Mouse (Mus musculus) monocyte, adult 5-6 weeks (primary cell): ENCODE results near the gene Ffar3. TPM values are rescaled to one million over a fixed set of nuclear protein-coding genes. Genes with fewer than 3 reads are reported as not detected.

Experiments
- ATAC-seq: fragments of 153-309, 156-312 bp; replicated peaks from 2 replicates; pipeline ENCODE4 v1.8.0; 2017; ENCODE audit warnings: mild to moderate bottlenecking; ENCODE audit not compliant: low TSS enrichment, insufficient number of reproducible peaks, severe bottlenecking, poor library complexity, low FRiP score
- total RNA-seq: library from RNA; stranded (forward); fragments of 200-1000, 200-491, 200-594 nt; gene quantifications from 3 replicates; pipeline ENCODE4 v1.2.3, GENCODE M21; 2017

The Ffar3 gene
- total RNA-seq, 1 experiment from 2014 or later: not detected

DNA sequence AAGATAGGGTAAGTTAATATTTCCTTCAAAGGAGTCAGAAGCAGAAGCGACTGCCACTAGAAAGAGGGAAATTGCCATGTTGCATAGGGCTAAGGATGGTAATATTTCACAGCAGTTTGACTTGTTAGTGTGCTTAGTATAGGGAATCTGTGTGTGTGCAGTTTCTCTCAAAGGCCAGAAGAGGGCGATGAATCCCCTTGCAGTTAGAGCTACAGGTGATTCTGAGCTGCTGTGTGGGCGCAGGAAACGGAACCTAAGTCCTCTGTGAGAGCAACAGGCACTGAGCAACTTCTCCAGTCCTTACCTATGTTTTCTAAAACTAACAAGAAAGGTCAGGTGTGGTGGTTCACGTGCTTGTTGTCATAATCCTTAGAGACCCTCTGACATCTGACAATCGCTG is 45.7 kb downstream of the Ffar3 start:
- no peak for ATAC-seq

DNA sequence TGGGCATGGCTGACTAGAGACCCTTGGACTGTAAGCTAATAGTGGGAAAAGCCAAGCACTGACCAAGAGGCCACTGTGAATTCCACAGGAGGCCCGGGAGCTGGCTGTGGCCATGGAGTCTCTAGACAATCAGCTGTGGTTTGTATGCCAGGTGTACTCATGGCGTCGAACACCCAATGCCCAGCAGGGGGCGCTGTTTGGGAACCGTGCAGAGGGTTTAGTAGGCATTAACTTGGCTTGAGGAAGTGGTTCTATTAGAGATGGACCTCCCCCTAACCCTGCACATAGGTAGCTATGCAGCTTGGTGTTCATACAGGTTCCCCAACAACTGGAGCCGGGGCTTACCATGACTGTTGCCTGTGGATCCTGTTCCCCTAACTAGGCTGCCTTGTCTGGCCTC is 50.1 kb downstream of the Ffar3 start:
- peak; percentile 83 for ATAC-seq

Other genes starting within 250 kb of the Ffar3 start
- 1.1 TPM in 1 of 3 replicates, not detected in the others for gene Upk1a, start 243.3 kb downstream of the Ffar3 start, total RNA-seq
- gene Cox6b1, start 230.0 kb downstream of the Ffar3 start, total RNA-seq: 424 to 540 TPM (median 506 TPM) in 3 replicates
- not detected in 3 replicates for gene Etv2, start 220.3 kb downstream of the Ffar3 start, total RNA-seq
- gene Rbm42, start 205.9 kb downstream of the Ffar3 start, total RNA-seq: 63.9 to 74.7 TPM (median 64.6 TPM) in 3 replicates
- 5.6 to 20.3 TPM (median 11.0 TPM) in 3 replicates for gene Haus5, start 191.2 kb downstream of the Ffar3 start, total RNA-seq
- gene Pmis2, start 184.6 kb downstream of the Ffar3 start, total RNA-seq: not detected in 3 replicates
- gene 2200002J24Rik, start 157.3 kb downstream of the Ffar3 start, total RNA-seq: not detected in 3 replicates
- 0.75 TPM in 1 of 3 replicates, not detected in the others for gene Atp4a, start 144.0 kb downstream of the Ffar3 start, total RNA-seq
- gene Tmem147, start 126.6 kb downstream of the Ffar3 start, total RNA-seq: 14.0 to 17.1 TPM (median 17.0 TPM) in 3 replicates
- 0.85 to 1.9 TPM in 2 of 3 replicates, not detected in the other for gene Gapdhs, start 112.5 kb downstream of the Ffar3 start, total RNA-seq
- gene Sbsn, start 104.7 kb downstream of the Ffar3 start, total RNA-seq: 2.3 TPM in 1 of 3 replicates, not detected in the others
- not detected in 3 replicates for gene Dmkn, start 92.4 kb downstream of the Ffar3 start, total RNA-seq
- not detected in 3 replicates for gene Krtdap, start 68.3 kb downstream of the Ffar3 start, total RNA-seq
- 0.19 to 3.1 TPM (median 1.2 TPM) in 3 replicates for gene Ffar2, start 32.4 kb downstream of the Ffar3 start, total RNA-seq
- 0.10 to 1.5 TPM (median 0.32 TPM) in 3 replicates for gene Ffar1, start 5.4 kb upstream of the Ffar3 start, total RNA-seq
- gene Cd22, start 24.2 kb upstream of the Ffar3 start, total RNA-seq: 45.5 to 101 TPM (median 62.1 TPM) in 3 replicates
- 2.5 to 6.9 TPM (median 3.5 TPM) in 3 replicates for gene Mag, start 58.7 kb upstream of the Ffar3 start, total RNA-seq
- gene Hamp2, start 68.5 kb upstream of the Ffar3 start, total RNA-seq: not detected in 3 replicates
- gene Hamp, start 87.9 kb upstream of the Ffar3 start, total RNA-seq: not detected in 3 replicates
- 126 to 170 TPM (median 139 TPM) in 3 replicates for gene Usf2, start 100.6 kb upstream of the Ffar3 start, total RNA-seq
- 2.2 to 5.1 TPM (median 2.9 TPM) in 3 replicates for gene Lsr, start 117.3 kb upstream of the Ffar3 start, total RNA-seq
- gene Fam187b, start 117.6 kb upstream of the Ffar3 start, total RNA-seq: 1.3 TPM in 1 of 3 replicates, not detected in the others
- 930 to 1,250 TPM (median 1,146 TPM) in 3 replicates for gene Fxyd5, start 186.3 kb upstream of the Ffar3 start, total RNA-seq
- gene Fxyd7, start 195.3 kb upstream of the Ffar3 start, total RNA-seq: not detected in 3 replicates
- gene Fxyd1, start 201.0 kb upstream of the Ffar3 start, total RNA-seq: not detected in 3 replicates
- gene Lgi4, start 203.2 kb upstream of the Ffar3 start, total RNA-seq: 0.21 to 0.49 TPM (median 0.38 TPM) in 3 replicates
- gene Fxyd3, start 220.5 kb upstream of the Ffar3 start, total RNA-seq: 0.29 TPM in 1 of 3 replicates, not detected in the others